Mouse (Mus musculus) cortical plate, adult 2 months (tissue): ENCODE results near the gene Chst10.

ENCODE experiments used
- CTCF ChIP-seq: fragments of 200-500 bp; IDR thresholded peaks from 2 replicates; pipeline ENCODE4 v1.5.1; 2011; ENCODE audit warnings: mild to moderate bottlenecking, control low read depth, low read length; ENCODE audit not compliant: insufficient read depth; ENCODE audit errors: extremely low read depth
- POLR2A ChIP-seq: fragments of 200-500 bp; IDR thresholded peaks from 2 replicates; pipeline ENCODE4 v1.6.1; 2011; ENCODE audit warnings: mild to moderate bottlenecking, low read length, control low read depth; ENCODE audit not compliant: insufficient read depth; ENCODE audit errors: extremely low read depth

DNA sequence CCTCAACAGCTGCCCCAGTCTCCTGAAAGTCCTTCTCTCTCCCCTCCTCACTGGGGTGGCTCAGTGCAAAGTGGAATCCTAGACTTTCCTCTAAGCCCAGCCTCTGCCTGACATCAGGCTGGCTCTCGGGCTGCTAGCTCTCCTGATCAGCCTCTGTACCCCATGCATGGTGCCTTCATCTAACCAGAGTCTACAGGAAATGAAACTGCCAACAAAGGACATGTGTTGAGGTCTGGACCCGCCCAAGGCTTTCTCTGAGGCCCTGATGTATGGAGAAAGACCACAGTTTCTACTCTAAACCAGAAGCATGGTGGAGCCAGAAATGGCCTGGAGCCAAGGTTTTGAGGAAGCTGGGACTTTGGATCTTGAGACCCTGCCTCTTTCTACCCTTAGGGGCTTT lies 12.0 kb downstream of the Chst10 start:
- TF ChIP-seq POLR2A = no peak
- no peak for TF ChIP-seq CTCF
